Mouse (Mus musculus) ovary, postnatal 10 days (tissue): ENCODE data around the gene Tnrc6c.

ENCODE experiments used
- DNase-seq: peaks from one replicate; pipeline ENCODE4 v3.0.0; 2022; ENCODE audit warnings: low spot score

The Tnrc6c gene

GRCm38 (mm10) chr11:117676649-117677048 lies 22.6 kb downstream of the Tnrc6c start:
- DNase-seq: no peak

- no peak for DNase-seq
Observed at GRCm38 (mm10) chr11:117677111-117677510, 23.0 kb downstream of the Tnrc6c start.

- no peak for DNase-seq
Observed at GRCm38 (mm10) chr11:117677594-117677993, 23.5 kb downstream of the Tnrc6c start.

GRCm38 (mm10) chr11:117678155-117678554 lies 24.1 kb downstream of the Tnrc6c start:
- DNase-seq: no peak

GRCm38 (mm10) chr11:117678740-117679139 lies 24.7 kb downstream of the Tnrc6c start:
- DNase-seq: no peak

- no peak for DNase-seq
Observed at GRCm38 (mm10) chr11:117684640-117685039, 30.6 kb downstream of the Tnrc6c start.

- DNase-seq: no peak
Observed at GRCm38 (mm10) chr11:117685461-117685860, 31.4 kb downstream of the Tnrc6c start.

GRCm38 (mm10) chr11:117686021-117686420 lies 31.9 kb downstream of the Tnrc6c start:
- DNase-seq: no peak

GRCm38 (mm10) chr11:117688603-117689002 lies 34.5 kb downstream of the Tnrc6c start:
- no peak for DNase-seq

- no peak for DNase-seq
Observed at GRCm38 (mm10) chr11:117691311-117691710, 37.2 kb downstream of the Tnrc6c start.

GRCm38 (mm10) chr11:117694050-117694449 lies 40.0 kb downstream of the Tnrc6c start:
- DNase-seq: no peak

- no peak for DNase-seq
Observed at GRCm38 (mm10) chr11:117696585-117696984, 42.5 kb downstream of the Tnrc6c start.

GRCm38 (mm10) chr11:117700871-117701270 lies 46.8 kb downstream of the Tnrc6c start:
- no peak for DNase-seq

- no peak for DNase-seq
Observed at GRCm38 (mm10) chr11:117706267-117706666, 52.2 kb downstream of the Tnrc6c start.

- no peak for DNase-seq
Observed at GRCm38 (mm10) chr11:117707238-117707637, 53.1 kb downstream of the Tnrc6c start.

GRCm38 (mm10) chr11:117709308-117709707 lies 55.2 kb downstream of the Tnrc6c start:
- no peak for DNase-seq

GRCm38 (mm10) chr11:117710815-117711294 lies 56.8 kb downstream of the Tnrc6c start:
- DNase-seq: no peak

- DNase-seq: no peak
Observed at GRCm38 (mm10) chr11:117712065-117712464, 58.0 kb downstream of the Tnrc6c start.

- no peak for DNase-seq
Observed at GRCm38 (mm10) chr11:117713375-117713774, 59.3 kb downstream of the Tnrc6c start.

GRCm38 (mm10) chr11:117718838-117719237 lies 64.7 kb downstream of the Tnrc6c start:
- DNase-seq: no peak

GRCm38 (mm10) chr11:117724604-117725301 lies 70.7 kb downstream of the Tnrc6c start:
- no peak for DNase-seq

- DNase-seq: no peak
Observed at GRCm38 (mm10) chr11:117727031-117727430, 72.9 kb downstream of the Tnrc6c start.

- no peak for DNase-seq
Observed at GRCm38 (mm10) chr11:117728245-117728644, 74.2 kb downstream of the Tnrc6c start.

- DNase-seq: no peak
Observed at GRCm38 (mm10) chr11:117728841-117729240, 74.8 kb downstream of the Tnrc6c start.
